Mouse (Mus musculus) liver, adult 2 months (tissue): ENCODE results near the gene Eri2. TPM values are rescaled to one million over a fixed set of nuclear protein-coding genes. Genes with fewer than 3 reads are reported as not detected.
A peak's percentile ranks its signal among the peaks of the same experiment; 100 is the strongest.
"Not testable (repeated sequence)": the region's sequence is repeated elsewhere in the genome, so short reads cannot be mapped to it uniquely, and the experiment has no call there.

Experiments used
- DNase-seq: peaks from one replicate; pipeline ENCODE4 v3.0.0-alpha.2; 2011; ENCODE audit warnings: low read depth, low spot score; ENCODE audit errors: extremely low read depth
- H3K27ac ChIP-seq: fragments of 200-500 bp; replicated peaks from 2 replicates; pipeline ENCODE4 v1.5.1; 2012; ENCODE audit warnings: low read depth, mild to moderate bottlenecking, control low read depth, inconsistent platforms, low read length; ENCODE audit not compliant: insufficient read depth
- H3K27me3 ChIP-seq: fragments of 200-500 bp; 2 replicates; pipeline ENCODE4 v1.6.1; 2012; ENCODE audit warnings: mild to moderate bottlenecking, moderate library complexity, low read length, inconsistent platforms; ENCODE audit not compliant: control insufficient read depth, insufficient read depth
- H3K36me3 ChIP-seq: fragments of 200-500 bp; 2 replicates; pipeline ENCODE4 v1.6.1; 2012; ENCODE audit warnings: low read length, inconsistent platforms; ENCODE audit not compliant: control insufficient read depth, insufficient read depth
- H3K4me1 ChIP-seq: fragments of 200-500 bp; 2 replicates; pipeline ENCODE4 v1.6.1; 2011; ENCODE audit warnings: low read length; ENCODE audit not compliant: control insufficient read depth, insufficient read depth
- H3K4me3 ChIP-seq: fragments of 200-500 bp; 2 replicates; pipeline ENCODE4 v1.5.1; 2011; ENCODE audit warnings: low read depth, mild to moderate bottlenecking, control low read depth, low read length, moderate library complexity; ENCODE audit not compliant: insufficient read depth
- H3K79me2 ChIP-seq: fragments of 200-500 bp; 2 replicates; pipeline ENCODE4 v1.6.1; 2012; ENCODE audit warnings: inconsistent platforms, mild to moderate bottlenecking, low read length, moderate library complexity; ENCODE audit not compliant: control insufficient read depth, insufficient read depth
- H3K9ac ChIP-seq: fragments of 200-500 bp; 2 replicates; pipeline ENCODE4 v1.6.1; 2012; ENCODE audit warnings: low read depth, mild to moderate bottlenecking, control low read depth, inconsistent platforms, low read length
- CTCF ChIP-seq: fragments of 200-500 bp; IDR thresholded peaks from 2 replicates; pipeline ENCODE4 v1.5.1; 2011; ENCODE audit warnings: low read depth, low read length, control low read depth
- POLR2A ChIP-seq: fragments of 200-500 bp; IDR thresholded peaks from 2 replicates; pipeline ENCODE4 v1.6.1; 2011; ENCODE audit warnings: low read length, control low read depth; ENCODE audit not compliant: insufficient read depth; ENCODE audit errors: extremely low read depth
- WGBS: fragments of 180-500 bp; shearing (Covaris S2); methylation state at CpG from one replicate; pipeline ENCODE4 v1.1.7; 2018; 5-methylcytosine and 5-hydroxymethylcytosine counted together
- polyA plus RNA-seq: library from polyadenylated mRNA; depleted of rRNA; stranded (reverse); fragments of >200 nt; gene quantifications from 2 replicates; pipeline ENCODE4 v1.2.3, GENCODE M21; 2012; rRNA removed
- total RNA-seq: library from RNA; depleted of rRNA; stranded (reverse); fragments of >200 nt; gene quantifications from 2 replicates; pipeline ENCODE4 v1.2.3, GENCODE M21; 2014; rRNA removed

The Eri2 gene
- total and polyA plus RNA-seq, 2 experiments, result 0.80 to 3.6 TPM

DNA sequence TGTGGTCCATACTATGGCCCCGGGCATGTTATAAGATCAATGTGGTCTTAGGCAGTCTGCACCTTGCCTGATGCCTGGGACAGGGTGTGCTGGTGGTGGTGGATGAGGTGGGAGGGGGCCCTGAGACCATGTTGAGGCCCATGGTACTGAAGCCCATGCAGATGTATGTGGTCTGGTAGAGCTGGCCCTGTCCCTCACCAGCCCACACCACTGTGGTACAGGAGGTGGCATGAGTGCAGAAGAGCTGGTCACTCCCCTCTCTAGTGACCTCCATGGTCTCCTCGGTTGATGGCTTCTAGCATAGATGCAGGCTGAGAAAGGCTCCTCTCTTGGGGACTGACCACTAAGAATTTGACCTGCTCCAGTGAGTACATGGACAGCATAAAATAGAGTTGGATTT, 55.0 kb downstream of the Eri2 start:
- WGBS, result 97% methylated on average over 2 of the region's 2 CpGs
- Histone ChIP-seq H3K4me3 (no peak overlapping the region), H3K9ac (no peak overlapping the region), H3K27me3 (no peaks in the 10 kb centered on the region), H3K79me2 (no peaks in the 10 kb centered on the region), H3K4me1 (no peaks in the 10 kb centered on the region), H3K36me3 (no peaks in the 10 kb centered on the region), H3K27ac (no peak overlapping the region)
- TF ChIP-seq CTCF (no peak), POLR2A (no peak)
- no peak for DNase-seq

DNA sequence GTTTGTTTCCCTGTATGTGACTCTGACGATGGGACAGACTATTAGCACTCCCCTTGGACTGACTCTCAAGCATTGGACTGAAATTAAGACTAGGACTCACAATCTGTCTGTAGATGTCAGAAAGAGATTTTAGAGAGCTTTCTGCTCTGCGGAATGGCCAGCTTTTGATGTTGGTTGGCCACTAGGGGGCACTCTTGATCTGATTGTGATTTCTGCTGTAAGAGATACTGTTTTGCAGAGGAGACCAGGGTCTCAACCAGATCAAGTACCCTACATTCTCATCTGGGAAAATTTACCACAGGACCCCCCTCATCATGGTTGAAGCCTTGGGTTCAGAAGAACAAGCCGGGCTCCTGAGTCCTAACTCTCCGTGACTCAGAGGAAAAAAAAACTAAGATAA, 62.6 kb downstream of the Eri2 start:
- H3K4me1 ChIP-seq, H3K4me3 ChIP-seq, H3K27ac ChIP-seq, H3K9ac ChIP-seq, H3K27me3 ChIP-seq, H3K36me3 ChIP-seq, H3K79me2 ChIP-seq: not testable (repeated sequence)
- WGBS, result 85% methylated on average over 4 of the region's 4 CpGs
- DNase-seq, result peak; percentile 60

DNA sequence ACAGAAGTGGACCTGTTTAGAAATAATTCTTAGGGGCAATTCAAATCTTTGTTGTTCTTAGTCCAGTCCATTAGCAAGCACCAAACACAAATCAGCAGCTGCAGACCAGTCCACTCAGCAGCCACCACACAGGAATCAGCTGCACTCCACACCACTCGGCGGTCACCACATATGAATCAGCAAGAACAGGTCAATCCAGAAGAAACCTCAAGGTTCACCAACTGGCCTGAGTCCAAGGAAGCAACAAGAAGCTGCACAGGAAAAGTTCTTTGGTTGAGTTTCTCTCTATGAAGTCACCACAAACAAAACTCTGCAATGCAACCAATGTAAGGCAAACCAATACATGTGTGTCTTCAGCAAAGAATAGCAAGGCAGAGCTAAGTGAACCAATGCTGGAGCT, 66.2 kb downstream of the Eri2 start:
- Histone ChIP-seq H3K4me1 (no peaks in the 10 kb centered on the region), H3K36me3 (no peaks in the 10 kb centered on the region), H3K4me3 (no peak overlapping the region), H3K9ac (no peak overlapping the region), H3K27ac (no peak overlapping the region), H3K79me2 (no peaks in the 10 kb centered on the region), H3K27me3 (no peaks in the 10 kb centered on the region)
- DNase-seq, result no peak
- 85% methylated on average over 2 of the region's 2 CpGs for WGBS
- TF ChIP-seq CTCF, result no peak
- TF ChIP-seq POLR2A, result no peak

DNA sequence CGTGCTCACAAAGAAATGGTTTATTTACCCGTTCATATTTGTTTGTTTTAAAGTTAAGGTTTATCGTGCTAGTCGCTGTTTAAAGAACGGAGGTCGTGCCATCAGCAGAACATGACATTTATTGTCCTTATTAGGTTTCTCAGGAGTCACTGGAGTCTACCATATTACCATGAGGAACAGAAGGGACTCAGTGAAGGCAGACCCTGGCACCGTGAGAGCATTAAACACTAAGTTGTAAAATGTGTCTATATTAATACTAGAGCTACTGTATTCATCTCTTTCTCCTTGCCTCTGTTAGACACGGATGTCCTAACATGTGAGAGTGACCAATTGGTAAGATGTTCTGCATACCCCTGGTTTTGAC, 72.9 kb downstream of the Eri2 start:
- 12% methylated on average over 8 of the region's 8 CpGs for WGBS
- H3K27me3 ChIP-seq, result no peaks in the 10 kb centered on the region

DNA sequence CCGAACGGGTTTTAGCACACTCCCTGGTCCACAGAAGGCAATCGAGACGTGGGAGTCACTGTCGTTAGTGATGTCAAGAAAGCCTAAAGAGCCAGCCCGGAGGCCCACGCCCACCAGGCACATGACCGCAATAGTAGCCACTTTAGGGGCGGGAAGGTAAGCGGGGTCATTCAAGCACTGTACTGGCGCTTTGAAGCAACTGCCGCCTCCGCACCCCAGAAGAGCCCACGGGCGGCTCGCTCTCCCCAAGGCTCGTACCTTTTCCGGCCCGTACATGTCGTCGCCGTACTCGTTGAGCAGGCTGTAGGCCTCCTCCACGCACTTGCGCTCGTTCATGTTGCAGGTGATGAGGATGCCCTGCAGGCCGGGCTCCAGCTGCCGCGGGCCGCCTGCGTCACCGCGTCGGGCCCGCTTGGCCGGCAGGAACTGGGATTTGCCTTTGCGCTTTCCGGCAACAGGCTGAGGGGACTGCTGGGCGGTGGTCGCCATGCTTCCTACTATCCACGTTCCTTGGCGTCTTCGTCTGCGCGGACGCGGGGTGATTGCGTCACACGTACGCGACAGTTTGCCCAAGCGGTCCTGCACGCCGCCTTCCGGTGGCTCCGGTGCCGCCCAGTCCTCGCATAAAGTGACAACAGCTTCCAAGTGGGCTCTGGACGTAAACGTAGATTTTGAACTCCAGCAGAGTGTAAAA, 73.5 kb downstream of the Eri2 start, which contains the start of gene Thumpd1:
Gene Thumpd1, minus strand, starts transcription at position 546 of the 694 bp plus-strand sequence.
- peaks cover 4% of the 10 kb centered on the region; the same call in 1 of the 2 replicates for H3K79me2 ChIP-seq
- peak; percentile 80 for DNase-seq
- TF ChIP-seq POLR2A (peak; percentile 56; the same call in 1 of the 2 replicates), CTCF (peak; percentile 71)
- peaks cover 26% of the 10 kb centered on the region for H3K36me3 ChIP-seq
- under 1% methylated on average over 60 of the region's 60 CpGs for WGBS
- no peak within 1 kb of the TSS; the same call in 1 of the 2 replicates for H3K27ac ChIP-seq
- H3K4me1 ChIP-seq, result 0 out of 2 replicates have a peak, but pooled peaks cover 2% of the 10 kb centered on the region
- peak within 1 kb of the TSS; percentile 82 for H3K9ac ChIP-seq
- H3K4me3 ChIP-seq, result peak within 1 kb of the TSS; percentile 95
- no peaks in the 10 kb centered on the region for H3K27me3 ChIP-seq

More for the DNA sequence above, 72.9 kb downstream of the Eri2 start:
- Histone ChIP-seq H3K27ac (no peak overlapping the region), H3K36me3 (peaks cover 24% of the 10 kb centered on the region), H3K79me2 (peaks cover 4% of the 10 kb centered on the region; the same call in 1 of the 2 replicates), H3K9ac (no peak overlapping the region), H3K4me3 (peak overlapping the region; percentile 95), H3K4me1 (no peaks in the 10 kb centered on the region)
- DNase-seq, result no peak
- TF ChIP-seq POLR2A (no peak), CTCF (no peak)

Other genes starting within 250 kb of the Eri2 start
- 2.3 and 8.3 TPM in 2 replicates for gene Acsm2, start 239.7 kb downstream of the Eri2 start, total RNA-seq
- 1.2 TPM in 2 replicates for gene Acsm2, start 239.7 kb downstream of the Eri2 start, polyA plus RNA-seq
- gene Acsm1, start 187.0 kb downstream of the Eri2 start, total RNA-seq, result 357 and 475 TPM in 2 replicates
- gene Acsm1, start 187.0 kb downstream of the Eri2 start, polyA plus RNA-seq, result 223 and 257 TPM in 2 replicates
- gene Acsm4, start 104.0 kb downstream of the Eri2 start, total RNA-seq, result not detected in 2 replicates
- not detected in 2 replicates for gene Acsm4, start 104.0 kb downstream of the Eri2 start, polyA plus RNA-seq
- 11.8 and 13.6 TPM in 2 replicates for gene Thumpd1, start 73.3 kb downstream of the Eri2 start, total RNA-seq
- gene Thumpd1, start 73.3 kb downstream of the Eri2 start, polyA plus RNA-seq, result 6.0 and 7.2 TPM in 2 replicates
- gene Acsm3, start 33.1 kb downstream of the Eri2 start, total RNA-seq, result 212 and 304 TPM in 2 replicates
- gene Acsm3, start 33.1 kb downstream of the Eri2 start, polyA plus RNA-seq, result 49.8 and 66.9 TPM in 2 replicates
- 4.8 and 5.4 TPM in 2 replicates for gene Rexo5, start 52 bp downstream of the Eri2 start, total RNA-seq
- gene Rexo5, start 52 bp downstream of the Eri2 start, polyA plus RNA-seq, result 1.0 and 1.9 TPM in 2 replicates
- gene Lyrm1, start 101.8 kb upstream of the Eri2 start, total RNA-seq, result 4.6 and 6.2 TPM in 2 replicates
- gene Lyrm1, start 101.8 kb upstream of the Eri2 start, polyA plus RNA-seq, result 0.95 and 1.2 TPM in 2 replicates
- gene Dcun1d3, start 102.2 kb upstream of the Eri2 start, total RNA-seq, result 5.3 and 5.6 TPM in 2 replicates
- 3.2 and 5.7 TPM in 2 replicates for gene Dcun1d3, start 102.2 kb upstream of the Eri2 start, polyA plus RNA-seq